Mouse (Mus musculus) liver, embryonic 12.5 days (tissue): Measurements from ENCODE around the gene Rps5. TPM values are rescaled to one million over a fixed set of nuclear protein-coding genes. Genes with fewer than 3 reads are reported as not detected.
"Not testable (repeated sequence)": the region's sequence is repeated elsewhere in the genome, so short reads cannot be mapped to it uniquely, and the experiment has no call there.

Experiments
- ATAC-seq: fragments of 200-750 bp; cut with Nextera tagmentation; 2 replicates; pipeline ENCODE4 v1.8.0; 2017; ENCODE audit warnings: moderate number of reproducible peaks, mild to moderate bottlenecking, moderate library complexity
- H3K27ac ChIP-seq: fragments of 300-500 bp; sonication (generic); 2 replicates; pipeline ENCODE4 v1.5.1; 2016; ENCODE audit warnings: mild to moderate bottlenecking
- H3K27me3 ChIP-seq: fragments of 300-500 bp; sonication (generic); replicated peaks from 2 replicates; pipeline ENCODE4 v1.6.1; 2016; ENCODE audit warnings: mild to moderate bottlenecking, moderate library complexity
- H3K36me3 ChIP-seq: fragments of 300-500 bp; sonication (generic); 2 replicates; pipeline ENCODE4 v1.6.1; 2016; ENCODE audit warnings: mild to moderate bottlenecking, moderate library complexity
- H3K4me1 ChIP-seq: fragments of 300-500 bp; sonication (generic); 2 replicates; pipeline ENCODE4 v1.6.1; 2016
- H3K4me2 ChIP-seq: fragments of 300-500 bp; sonication (generic); 2 replicates; pipeline ENCODE4 v1.6.1; 2016; ENCODE audit warnings: mild to moderate bottlenecking, moderate library complexity
- H3K4me3 ChIP-seq: fragments of 300-500 bp; sonication (generic); 2 replicates; pipeline ENCODE4 v1.5.1; 2016; ENCODE audit warnings: mild to moderate bottlenecking, moderate library complexity
- H3K9ac ChIP-seq: fragments of 300-500 bp; sonication (generic); 2 replicates; pipeline ENCODE4 v1.6.1; 2016; ENCODE audit warnings: mild to moderate bottlenecking, moderate library complexity
- H3K9me3 ChIP-seq: fragments of 300-500 bp; sonication (generic); replicated peaks from 2 replicates; pipeline ENCODE4 v1.6.1; 2016; ENCODE audit warnings: mild to moderate bottlenecking, moderate library complexity
- WGBS: fragments of 180-500 bp; shearing (Covaris S2); methylation state at CpG from one replicate; pipeline ENCODE4 v1.1.7; 2016; ENCODE audit not compliant: insufficient replicate concordance; 5-methylcytosine and 5-hydroxymethylcytosine counted together
- polyA plus RNA-seq: library from polyadenylated mRNA; unstranded; fragments of >200 nt; fragmentation: Nextera tagmentation; extraction: Ambion mirVana; gene quantifications from 2 replicates; pipeline ENCODE4 v1.2.1, GENCODE M21; 2016

Gene Rps5
- polyA plus RNA-seq, 1 experiment from 2014 or later = 821 TPM

- H3K9me3 ChIP-seq = no peaks in the 10 kb centered on the region
- H3K36me3 ChIP-seq = peaks cover 70% of the 10 kb centered on the region
- H3K27ac ChIP-seq = 0 out of 2 replicates have a peak overlapping the region, but pooled peaks have one; percentile 24
- peak overlapping the region; percentile 49 for H3K4me2 ChIP-seq
- H3K4me1 ChIP-seq = peaks cover 26% of the 10 kb centered on the region
- WGBS = 37% methylated on average over 10 of the region's 10 CpGs
- H3K27me3 ChIP-seq = no peaks in the 10 kb centered on the region
- H3K9ac ChIP-seq = peak overlapping the region; percentile 42; the same call in 1 of the 2 replicates
- H3K4me3 ChIP-seq = peak overlapping the region; percentile 34
- peak; percentile 27 for ATAC-seq
Measured at GRCm38 (mm10) chr7:12903623-12904022, 18.5 kb upstream of the Rps5 start.

GRCm38 (mm10) chr7:12905146-12905545 lies 16.9 kb upstream of the Rps5 start:
- Histone ChIP-seq H3K4me1 (peaks cover 23% of the 10 kb centered on the region), H3K27me3 (no peaks in the 10 kb centered on the region), H3K4me2 (no peak overlapping the region), H3K9ac (no peak overlapping the region), H3K27ac (no peak overlapping the region), H3K36me3 (peaks cover 71% of the 10 kb centered on the region), H3K4me3 (no peak overlapping the region), H3K9me3 (no peaks in the 10 kb centered on the region)
- WGBS = 86% methylated on average over 1 of the region's 1 CpGs
- no peak for ATAC-seq

- H3K4me2 ChIP-seq = peak overlapping the region; percentile 74
- no peaks in the 10 kb centered on the region for H3K9me3 ChIP-seq
- H3K9ac ChIP-seq = peak overlapping the region; percentile 69
- WGBS = 20% methylated on average over 7 of the region's 7 CpGs
- H3K4me3 ChIP-seq = peak overlapping the region; percentile 70
- peak; percentile 62 for ATAC-seq
- H3K36me3 ChIP-seq = peaks cover 42% of the 10 kb centered on the region
- H3K27ac ChIP-seq = peak overlapping the region; percentile 90
- H3K4me1 ChIP-seq = peaks cover 13% of the 10 kb centered on the region; the same call in 1 of the 2 replicates
- H3K27me3 ChIP-seq = no peaks in the 10 kb centered on the region
Measured at GRCm38 (mm10) chr7:12909498-12909962, 12.6 kb upstream of the Rps5 start.

GRCm38 (mm10) chr7:12910181-12910668 lies 11.9 kb upstream of the Rps5 start:
- H3K9me3 ChIP-seq = no peaks in the 10 kb centered on the region
- no peaks in the 10 kb centered on the region for H3K27me3 ChIP-seq
- H3K27ac ChIP-seq = peak overlapping the region; percentile 90
- H3K9ac ChIP-seq = peak overlapping the region; percentile 69
- H3K4me1 ChIP-seq = peaks cover 12% of the 10 kb centered on the region; the same call in 1 of the 2 replicates
- 4% methylated on average over 19 of the region's 19 CpGs for WGBS
- H3K4me3 ChIP-seq = peak overlapping the region; percentile 70
- peak overlapping the region; percentile 74 for H3K4me2 ChIP-seq
- peak; percentile 84 for ATAC-seq
- peaks cover 35% of the 10 kb centered on the region for H3K36me3 ChIP-seq

GRCm38 (mm10) chr7:12913556-12913955 lies 8.5 kb upstream of the Rps5 start:
- Histone ChIP-seq H3K4me2 (no peak overlapping the region), H3K9ac (no peak overlapping the region), H3K4me1 (peaks cover 12% of the 10 kb centered on the region; the same call in 1 of the 2 replicates), H3K27ac (no peak overlapping the region), H3K4me3 (no peak overlapping the region), H3K9me3 (no peaks in the 10 kb centered on the region), H3K27me3 (no peaks in the 10 kb centered on the region), H3K36me3 (peaks cover 2% of the 10 kb centered on the region)
- ATAC-seq = no peak

- Histone ChIP-seq H3K9ac (peak overlapping the region; percentile 83; the same call in 1 of the 2 replicates), H3K4me3 (0 out of 2 replicates have a peak overlapping the region, but pooled peaks have one; percentile 84), H3K36me3 (peaks cover 27% of the 10 kb centered on the region), H3K4me2 (peak overlapping the region; percentile 88), H3K4me1 (peaks cover 43% of the 10 kb centered on the region)
- ATAC-seq, H3K9me3 ChIP-seq, H3K27me3 ChIP-seq, H3K27ac ChIP-seq: not testable (repeated sequence)
- WGBS = 72% methylated on average over 7 of the region's 8 CpGs
Measured at GRCm38 (mm10) chr7:12920495-12920894, 1.6 kb upstream of the Rps5 start.

GRCm38 (mm10) chr7:12921318-12921704 lies 779 bp upstream of the Rps5 start:
- ATAC-seq = no peak
- WGBS = 0% methylated on average over 3 of the region's 3 CpGs

GRCm38 (mm10) chr7:12922729-12923128 lies 639 bp downstream of the Rps5 start:
- H3K9me3 ChIP-seq = no peaks in the 10 kb centered on the region
- H3K4me1 ChIP-seq = peaks cover 50% of the 10 kb centered on the region
- peak overlapping the region; percentile 78 for H3K4me2 ChIP-seq
- ATAC-seq = no peak
- H3K27ac ChIP-seq = peak overlapping the region; percentile 55
- H3K9ac ChIP-seq = peak overlapping the region; percentile 87
- WGBS = 1% methylated on average over 8 of the region's 8 CpGs
- H3K36me3 ChIP-seq = peaks cover 47% of the 10 kb centered on the region
- H3K4me3 ChIP-seq = peak overlapping the region; percentile 84
- peaks cover 2% of the 10 kb centered on the region for H3K27me3 ChIP-seq

More at GRCm38 (mm10) chr7:12921318-12921704, 779 bp upstream of the Rps5 start:
- H3K27me3 ChIP-seq = no peaks in the 10 kb centered on the region
- peak overlapping the region; percentile 91 for H3K27ac ChIP-seq
- H3K36me3 ChIP-seq = peaks cover 35% of the 10 kb centered on the region
- H3K9me3 ChIP-seq = no peaks in the 10 kb centered on the region
- H3K4me1 ChIP-seq = peaks cover 44% of the 10 kb centered on the region
- peak overlapping the region; percentile 84 for H3K4me3 ChIP-seq
- H3K4me2 ChIP-seq = peak overlapping the region; percentile 88
- H3K9ac ChIP-seq = peak overlapping the region; percentile 83

GRCm38 (mm10) chr7:12926316-12926715 lies 4.2 kb downstream of the Rps5 start:
- Histone ChIP-seq H3K9me3 (no peaks in the 10 kb centered on the region), H3K9ac (no peak overlapping the region), H3K27ac (no peak overlapping the region), H3K4me3 (no peak overlapping the region), H3K4me1 (peaks cover 45% of the 10 kb centered on the region), H3K36me3 (peaks cover 51% of the 10 kb centered on the region), H3K27me3 (peaks cover 24% of the 10 kb centered on the region), H3K4me2 (no peak overlapping the region)
- ATAC-seq = no peak
- WGBS = 72% methylated on average over 7 of the region's 7 CpGs

- Histone ChIP-seq H3K4me3 (peak within 1 kb of the TSS; percentile 40), H3K9me3 (no peaks in the 10 kb centered on the region), H3K27ac (no peak within 1 kb of the TSS; the same call in 1 of the 2 replicates), H3K4me2 (peak within 1 kb of the TSS; percentile 66), H3K9ac (peak within 1 kb of the TSS; percentile 56), H3K27me3 (peaks cover 24% of the 10 kb centered on the region), H3K36me3 (peaks cover 51% of the 10 kb centered on the region), H3K4me1 (peaks cover 43% of the 10 kb centered on the region)
- ATAC-seq = peak; percentile 9
- 26% methylated on average over 8 of the region's 8 CpGs for WGBS
Measured at GRCm38 (mm10) chr7:12927191-12927680, 5.1 kb downstream of the Rps5 start, which contains the start of gene Rnf225. Rnf225 (plus strand) TSS chr7:12927416.

GRCm38 (mm10) chr7:12927693-12928589 lies 5.9 kb downstream of the Rps5 start:
- no peak overlapping the region; the same call in 1 of the 2 replicates for H3K27ac ChIP-seq
- H3K4me3 ChIP-seq = peak overlapping the region; percentile 40
- no peaks in the 10 kb centered on the region for H3K9me3 ChIP-seq
- peaks cover 24% of the 10 kb centered on the region for H3K27me3 ChIP-seq
- WGBS = 10% methylated on average over 65 of the region's 65 CpGs
- peaks cover 40% of the 10 kb centered on the region for H3K4me1 ChIP-seq
- peak overlapping the region; percentile 56 for H3K9ac ChIP-seq
- peak overlapping the region; percentile 66 for H3K4me2 ChIP-seq
- ATAC-seq = peak; percentile 36
- H3K36me3 ChIP-seq = peaks cover 50% of the 10 kb centered on the region
